Mouse (Mus musculus) stomach, embryonic 15.5 days (tissue): ENCODE measurements around the gene Tmem219. TPM values are rescaled to one million over a fixed set of nuclear protein-coding genes. Genes with fewer than 3 reads are reported as not detected.

Experiments
- ATAC-seq: fragments of 200-750 bp; cut with Nextera tagmentation; 2 replicates; pipeline ENCODE4 v1.8.0; 2017; ENCODE audit warnings: low read depth, moderate number of reproducible peaks, moderate TSS enrichment; ENCODE audit not compliant: insufficient read depth, low FRiP score
- H3K27ac ChIP-seq: fragments of 300-500 bp; sonication (generic); 2 replicates; pipeline ENCODE4 v1.5.1; 2015; ENCODE audit warnings: mild to moderate bottlenecking, inconsistent platforms
- H3K27me3 ChIP-seq: fragments of 300-500 bp; sonication (generic); replicated peaks from 2 replicates; pipeline ENCODE4 v1.6.1; 2015; ENCODE audit warnings: inconsistent platforms
- H3K36me3 ChIP-seq: fragments of 300-500 bp; sonication (generic); 2 replicates; pipeline ENCODE4 v1.6.1; 2015; ENCODE audit warnings: inconsistent platforms
- H3K4me1 ChIP-seq: fragments of 300-500 bp; sonication (generic); 2 replicates; pipeline ENCODE4 v1.6.1; 2015; ENCODE audit warnings: inconsistent platforms
- H3K4me2 ChIP-seq: fragments of 300-500 bp; sonication (generic); 2 replicates; pipeline ENCODE4 v1.6.1; 2015; ENCODE audit warnings: mild to moderate bottlenecking, inconsistent platforms
- H3K4me3 ChIP-seq: fragments of 300-500 bp; sonication (generic); replicated peaks from 2 replicates; pipeline ENCODE4 v1.5.1; 2015; ENCODE audit warnings: inconsistent platforms
- H3K9ac ChIP-seq: fragments of 300-500 bp; sonication (generic); 2 replicates; pipeline ENCODE4 v1.6.1; 2015; ENCODE audit warnings: inconsistent platforms
- H3K9me3 ChIP-seq: fragments of 300-500 bp; sonication (generic); 2 replicates; pipeline ENCODE4 v1.6.1; 2016; ENCODE audit warnings: inconsistent platforms
- WGBS: fragments of 180-500 bp; shearing (Covaris S2); methylation state at CpG from one replicate; pipeline ENCODE4 v1.1.7; 2015; 5-methylcytosine and 5-hydroxymethylcytosine counted together
- polyA plus RNA-seq: library from polyadenylated mRNA; unstranded; fragments of >200 nt; fragmentation: Nextera tagmentation; extraction: Ambion mirVana; gene quantifications from 2 replicates; pipeline ENCODE4 v1.2.1, GENCODE M21; 2015

Tmem219 gene
- polyA plus RNA-seq, result 32.0 and 33.4 TPM in 2 replicates

DNA sequence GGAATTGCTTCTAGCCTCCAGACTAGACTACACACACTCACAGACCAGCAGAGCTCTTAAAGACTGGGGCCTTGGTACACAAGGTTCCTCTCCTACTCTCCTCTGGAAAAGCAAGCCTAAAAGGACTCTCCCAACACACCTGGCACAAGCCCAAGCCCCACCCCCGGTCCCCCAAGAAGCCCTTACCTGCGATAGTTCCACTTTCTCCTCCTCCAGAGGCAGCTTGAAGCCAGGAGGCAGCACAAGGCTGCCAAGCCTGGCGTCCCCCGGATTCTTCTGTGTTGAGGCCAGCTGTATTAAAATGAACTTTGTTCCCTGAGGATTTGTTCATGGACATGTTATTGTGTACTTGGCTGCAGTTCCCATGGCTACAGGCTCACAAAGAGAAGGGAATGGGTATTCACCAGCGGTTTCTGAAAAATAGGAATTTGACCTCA, at the start of gene Tmem219:
Gene Tmem219, minus strand, starts transcription at position 294 of the 437 bp plus-strand sequence.
- H3K27me3 ChIP-seq, result no peaks in the 10 kb centered on the region
- peaks cover 9% of the 10 kb centered on the region for H3K4me1 ChIP-seq
- H3K4me2 ChIP-seq, result peak within 1 kb of the TSS; percentile 15; the same call in 1 of the 2 replicates
- WGBS, result 27% methylated on average over 5 of the region's 5 CpGs
- peak within 1 kb of the TSS; percentile 58 for H3K27ac ChIP-seq
- no peak within 1 kb of the TSS for H3K4me3 ChIP-seq
- H3K9me3 ChIP-seq, result no peaks in the 10 kb centered on the region
- H3K36me3 ChIP-seq, result no peaks in the 10 kb centered on the region
- ATAC-seq, result peak; percentile 80
- no peak within 1 kb of the TSS for H3K9ac ChIP-seq

- ATAC-seq, result 0 out of 2 replicates have a peak, but pooled peaks have one; percentile 14
- Histone ChIP-seq H3K36me3 (no peaks in the 10 kb centered on the region), H3K4me2 (no peak overlapping the region), H3K9ac (no peak overlapping the region), H3K4me3 (no peak overlapping the region), H3K4me1 (no peaks in the 10 kb centered on the region), H3K9me3 (no peaks in the 10 kb centered on the region), H3K27ac (no peak overlapping the region), H3K27me3 (peaks cover 16% of the 10 kb centered on the region; the same call in 1 of the 2 replicates)
- 69% methylated on average over 6 of the region's 6 CpGs for WGBS
Measured at GRCm38 (mm10) chr7:126967361-126967760, 44.6 kb upstream of the Tmem219 start.

GRCm38 (mm10) chr7:126965568-126965967, 42.9 kb upstream of the Tmem219 start:
- Histone ChIP-seq H3K4me1 (no peaks in the 10 kb centered on the region), H3K27me3 (peaks cover 18% of the 10 kb centered on the region; the same call in 1 of the 2 replicates), H3K4me3 (no peak overlapping the region), H3K4me2 (no peak overlapping the region), H3K27ac (no peak overlapping the region), H3K9me3 (no peaks in the 10 kb centered on the region), H3K36me3 (no peaks in the 10 kb centered on the region), H3K9ac (no peak overlapping the region)
- 43% methylated on average over 3 of the region's 3 CpGs for WGBS
- ATAC-seq, result no peak

DNA sequence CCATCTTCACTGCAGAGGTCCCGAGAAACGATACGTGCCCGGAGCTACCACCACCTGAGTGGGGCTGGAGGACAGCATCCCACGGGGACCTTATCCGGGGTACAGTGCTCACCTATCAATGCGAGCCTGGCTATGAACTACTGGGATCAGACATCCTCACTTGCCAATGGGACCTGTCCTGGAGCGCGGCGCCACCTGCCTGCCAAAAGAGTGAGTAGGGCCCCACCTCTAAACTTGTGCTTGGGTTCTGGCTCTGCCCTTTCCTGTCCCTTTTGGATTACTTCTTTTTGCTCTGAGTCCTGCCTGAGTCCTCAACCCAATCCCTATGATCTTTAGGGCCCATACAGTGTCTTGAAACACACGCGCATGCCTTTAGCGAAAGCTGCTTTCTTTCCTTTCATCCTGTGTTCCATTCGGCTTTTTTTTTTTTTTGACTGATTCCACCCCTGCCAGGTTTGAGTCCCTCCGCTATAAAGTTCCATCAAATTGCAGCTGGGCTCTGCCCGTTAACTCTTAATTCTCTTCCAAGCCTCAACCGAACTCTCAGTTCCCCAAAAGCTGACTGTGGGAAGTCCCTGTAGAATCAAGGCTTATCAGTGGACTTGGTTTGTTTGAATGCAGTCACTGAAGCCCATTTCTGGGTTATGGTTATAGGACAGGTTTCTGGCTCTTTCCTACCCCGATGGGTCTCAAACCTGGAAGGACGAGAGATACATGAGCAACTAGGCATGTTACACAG, 41.0 kb upstream of the Tmem219 start:
- H3K4me2 ChIP-seq, result no peak overlapping the region
- no peaks in the 10 kb centered on the region for H3K36me3 ChIP-seq
- H3K4me3 ChIP-seq, result no peak overlapping the region
- H3K27me3 ChIP-seq, result peaks cover 18% of the 10 kb centered on the region; the same call in 1 of the 2 replicates
- H3K27ac ChIP-seq, result no peak overlapping the region
- no peak overlapping the region for H3K9ac ChIP-seq
- WGBS, result 30% methylated on average over 19 of the region's 19 CpGs
- H3K4me1 ChIP-seq, result no peaks in the 10 kb centered on the region
- no peaks in the 10 kb centered on the region for H3K9me3 ChIP-seq
- ATAC-seq, result no peak

- no peaks in the 10 kb centered on the region for H3K4me1 ChIP-seq
- no peak overlapping the region for H3K27ac ChIP-seq
- H3K9me3 ChIP-seq, result no peaks in the 10 kb centered on the region
- no peaks in the 10 kb centered on the region for H3K36me3 ChIP-seq
- no peak for ATAC-seq
- H3K27me3 ChIP-seq, result peaks cover 18% of the 10 kb centered on the region; the same call in 1 of the 2 replicates
- WGBS, result 81% methylated on average over 4 of the region's 4 CpGs
- H3K4me2 ChIP-seq, result no peak overlapping the region
- no peak overlapping the region for H3K4me3 ChIP-seq
- no peak overlapping the region for H3K9ac ChIP-seq
Measured at GRCm38 (mm10) chr7:126961965-126962364, 39.2 kb upstream of the Tmem219 start.

GRCm38 (mm10) chr7:126961095-126961494, 38.4 kb upstream of the Tmem219 start:
- Histone ChIP-seq H3K27me3 (peaks cover 18% of the 10 kb centered on the region; the same call in 1 of the 2 replicates), H3K36me3 (no peaks in the 10 kb centered on the region), H3K4me2 (no peak overlapping the region), H3K9ac (no peak overlapping the region), H3K27ac (no peak overlapping the region), H3K4me1 (no peaks in the 10 kb centered on the region), H3K9me3 (no peaks in the 10 kb centered on the region), H3K4me3 (no peak overlapping the region)
- 83% methylated on average over 5 of the region's 5 CpGs for WGBS
- no peak for ATAC-seq

DNA sequence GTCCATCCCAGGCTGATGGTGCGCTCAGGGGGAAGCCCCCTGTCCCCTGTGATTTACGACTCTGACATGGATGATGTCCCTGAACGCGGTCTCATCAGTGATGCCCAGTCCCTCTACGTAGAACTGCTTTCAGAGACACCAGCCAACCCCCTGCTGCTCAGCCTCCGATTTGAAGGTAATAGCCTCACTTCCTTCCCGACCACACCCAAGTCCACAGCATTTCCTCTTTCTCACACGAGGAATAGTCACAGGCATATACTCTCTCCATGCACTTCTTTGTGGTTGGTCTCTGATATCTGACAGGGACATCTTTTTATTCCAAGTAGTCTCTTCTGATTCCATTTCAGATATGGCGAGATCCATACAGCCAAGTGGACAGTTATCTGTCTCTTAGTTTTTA, 37.1 kb upstream of the Tmem219 start:
- 60% methylated on average over 9 of the region's 9 CpGs for whole genome bisulfite sequencing
- no peaks in the 10 kb centered on the region for H3K4me1 ChIP-seq
- no peak overlapping the region for H3K9ac ChIP-seq
- H3K4me3 ChIP-seq, result no peak overlapping the region
- ATAC-seq, result no peak
- H3K36me3 ChIP-seq, result no peaks in the 10 kb centered on the region
- H3K27ac ChIP-seq, result no peak overlapping the region
- H3K4me2 ChIP-seq, result no peak overlapping the region
- no peaks in the 10 kb centered on the region for H3K9me3 ChIP-seq
- peaks cover 18% of the 10 kb centered on the region; the same call in 1 of the 2 replicates for H3K27me3 ChIP-seq

- H3K4me1 ChIP-seq, result no peaks in the 10 kb centered on the region
- H3K27me3 ChIP-seq, result peaks cover 25% of the 10 kb centered on the region
- no peak for ATAC-seq
- no peak overlapping the region for H3K9ac ChIP-seq
- H3K27ac ChIP-seq, result no peak overlapping the region
- no peaks in the 10 kb centered on the region for H3K9me3 ChIP-seq
- H3K36me3 ChIP-seq, result no peaks in the 10 kb centered on the region
- no peak overlapping the region for H3K4me2 ChIP-seq
- no peak overlapping the region for H3K4me3 ChIP-seq
- WGBS, result 53% methylated on average over 3 of the region's 3 CpGs
Measured at GRCm38 (mm10) chr7:126955125-126955524, 32.4 kb upstream of the Tmem219 start.

GRCm38 (mm10) chr7:126952646-126953045, 29.9 kb upstream of the Tmem219 start:
- Histone ChIP-seq H3K9me3 (no peaks in the 10 kb centered on the region), H3K36me3 (no peaks in the 10 kb centered on the region), H3K4me2 (no peak overlapping the region), H3K27me3 (peaks cover 27% of the 10 kb centered on the region), H3K4me1 (peaks cover 5% of the 10 kb centered on the region), H3K9ac (no peak overlapping the region), H3K27ac (no peak overlapping the region), H3K4me3 (no peak overlapping the region)
- ATAC-seq, result no peak
- WGBS, result 1% methylated on average over 8 of the region's 8 CpGs

- Histone ChIP-seq H3K27me3 (peaks cover 27% of the 10 kb centered on the region), H3K36me3 (no peaks in the 10 kb centered on the region), H3K27ac (no peak overlapping the region), H3K9ac (no peak overlapping the region), H3K9me3 (no peaks in the 10 kb centered on the region), H3K4me3 (no peak overlapping the region), H3K4me2 (no peak overlapping the region), H3K4me1 (peaks cover 5% of the 10 kb centered on the region)
- ATAC-seq, result no peak
- WGBS, result 26% methylated on average over 4 of the region's 4 CpGs
Measured at GRCm38 (mm10) chr7:126951741-126952140, 29.0 kb upstream of the Tmem219 start.

GRCm38 (mm10) chr7:126950647-126951615, 28.2 kb upstream of the Tmem219 start:
- no peak for ATAC-seq
- WGBS, result 5% methylated on average over 26 of the region's 26 CpGs
- H3K4me2 ChIP-seq, result peak overlapping the region; percentile 99
- no peak overlapping the region for H3K9ac ChIP-seq
- H3K27ac ChIP-seq, result no peak overlapping the region
- peaks cover 27% of the 10 kb centered on the region for H3K27me3 ChIP-seq
- no peaks in the 10 kb centered on the region for H3K36me3 ChIP-seq
- peaks cover 5% of the 10 kb centered on the region for H3K4me1 ChIP-seq
- no peaks in the 10 kb centered on the region for H3K9me3 ChIP-seq
- peak overlapping the region; percentile 51 for H3K4me3 ChIP-seq
